Mouse (Mus musculus): ENCODE measurements around the gene Nfya.

The Nfya gene

GRCm38 (mm10) chr17:48431054-48431453 is 21.3 kb upstream of the Nfya start:
- no peak for DNase-seq (ENCODE audit: low read depth, low spot score)

- DNase-seq (ENCODE audit: low read depth, low spot score): no peak
Observed at GRCm38 (mm10) chr17:48430394-48430793, 20.7 kb upstream of the Nfya start.

- DNase-seq (ENCODE audit: low read depth, low spot score): no peak
Observed at GRCm38 (mm10) chr17:48427852-48428530, 18.3 kb upstream of the Nfya start.

GRCm38 (mm10) chr17:48426991-48427750 is 17.5 kb upstream of the Nfya start:
- no peak for DNase-seq (ENCODE audit: low read depth, low spot score)

DNA sequence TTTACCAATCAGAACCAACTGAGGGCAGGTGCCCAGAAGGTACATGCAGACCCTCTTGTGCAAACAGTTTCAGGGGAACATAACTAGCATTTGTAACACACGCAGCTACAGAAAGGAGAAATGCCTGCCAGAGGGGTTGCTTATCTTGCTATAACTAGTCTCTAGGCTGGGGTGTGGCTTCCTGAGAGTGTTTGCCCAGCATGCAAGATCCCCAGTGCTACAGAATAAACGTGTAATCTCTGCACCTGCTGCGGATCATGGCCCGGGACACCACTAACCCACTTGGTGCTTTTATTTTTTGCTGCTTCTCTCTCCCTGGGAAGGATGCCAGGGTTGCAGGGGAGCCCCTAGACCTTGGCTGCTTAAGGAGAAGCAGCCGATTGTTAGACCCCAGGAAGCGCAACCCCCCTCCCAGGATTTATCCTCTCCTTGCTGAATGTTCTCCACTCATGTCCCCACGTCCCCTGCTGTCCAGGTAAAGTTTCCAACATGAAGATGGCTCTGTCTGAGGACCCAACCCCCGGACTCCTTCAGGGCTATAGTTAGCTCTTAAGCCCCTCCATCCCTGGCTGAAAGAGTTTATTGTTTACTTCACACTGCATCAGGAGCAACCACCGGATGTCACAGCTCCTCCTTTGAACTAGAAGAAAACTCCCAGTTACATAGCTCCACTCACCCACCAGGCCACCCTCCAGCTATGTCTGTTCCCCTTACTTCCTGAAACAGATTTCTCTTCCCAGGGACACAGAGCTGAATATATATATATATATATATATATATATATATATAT is 16.3 kb upstream of the Nfya start:
- DNase-seq (ENCODE audit: low read depth, low spot score): no peak

DNA sequence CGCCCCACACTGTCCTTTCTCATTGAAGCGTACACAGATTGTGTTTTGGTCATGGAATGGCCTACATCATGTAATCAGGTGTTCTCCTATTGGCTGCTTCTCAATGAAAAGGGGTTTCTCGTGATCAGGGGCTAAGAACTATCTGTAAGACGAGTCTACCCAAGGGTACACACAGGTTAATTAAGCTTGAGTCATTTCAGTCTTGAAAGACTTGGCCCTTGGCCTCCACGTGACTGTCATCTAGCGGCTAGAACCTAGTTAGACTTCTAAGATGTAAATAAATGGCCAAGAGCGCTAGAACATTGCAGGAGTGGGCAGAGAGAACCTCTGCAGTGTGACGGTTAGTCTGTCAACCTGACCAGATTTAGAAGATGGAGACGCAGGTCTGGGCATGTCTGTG is 14.5 kb upstream of the Nfya start:
- DNase-seq (ENCODE audit: low read depth, low spot score): no peak

DNA sequence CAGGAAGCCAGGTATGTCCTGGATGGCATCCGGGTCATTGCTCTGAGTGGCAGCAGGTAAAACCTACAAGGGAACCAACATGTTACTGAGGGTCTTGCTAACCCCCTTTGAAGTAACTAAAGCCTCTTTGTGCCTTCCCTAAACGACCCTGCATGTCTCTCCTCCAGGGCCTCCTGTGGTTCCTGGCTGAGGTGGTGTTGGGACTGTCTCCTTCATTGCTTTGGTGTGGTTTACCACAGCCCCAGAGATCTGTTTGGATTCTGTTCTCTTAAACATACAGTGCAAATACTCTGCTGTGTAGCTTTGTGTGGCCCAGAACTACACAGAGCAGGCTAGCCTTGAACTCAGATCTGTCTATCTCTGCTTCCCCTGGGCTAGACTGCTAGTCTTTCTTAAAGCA is 9.9 kb upstream of the Nfya start:
- no peak for DNase-seq (ENCODE audit: low read depth, low spot score)

DNA sequence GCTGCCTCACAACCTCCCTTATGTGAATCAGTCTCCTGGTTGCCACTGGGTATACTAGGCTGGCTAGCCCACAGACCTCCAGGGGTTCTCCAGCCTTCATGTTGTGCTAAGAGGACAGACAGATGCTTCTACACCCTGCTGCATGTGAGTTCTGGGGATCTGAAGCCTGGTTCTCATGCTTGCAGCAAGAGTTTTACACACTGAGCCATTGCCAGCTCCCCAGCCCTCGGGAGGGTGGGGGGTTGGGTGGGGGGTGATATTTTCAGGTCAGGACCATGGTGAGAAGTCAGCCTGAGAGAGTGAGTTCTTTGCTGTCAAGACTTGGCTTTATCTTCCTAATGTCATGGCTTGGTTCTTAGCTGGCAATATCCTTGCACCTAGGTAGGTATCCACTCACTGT is 9.1 kb upstream of the Nfya start:
- no peak for DNase-seq (ENCODE audit: low read depth, low spot score)

- no peak for DNase-seq (ENCODE audit: low read depth, low spot score)
Observed at GRCm38 (mm10) chr17:48418174-48418573, 8.5 kb upstream of the Nfya start.

GRCm38 (mm10) chr17:48417521-48417920 is 7.8 kb upstream of the Nfya start:
- DNase-seq (ENCODE audit: low read depth, low spot score): no peak

GRCm38 (mm10) chr17:48416425-48417195 is 6.9 kb upstream of the Nfya start:
- peak; percentile 36 for DNase-seq (ENCODE audit: low read depth, low spot score)

DNA sequence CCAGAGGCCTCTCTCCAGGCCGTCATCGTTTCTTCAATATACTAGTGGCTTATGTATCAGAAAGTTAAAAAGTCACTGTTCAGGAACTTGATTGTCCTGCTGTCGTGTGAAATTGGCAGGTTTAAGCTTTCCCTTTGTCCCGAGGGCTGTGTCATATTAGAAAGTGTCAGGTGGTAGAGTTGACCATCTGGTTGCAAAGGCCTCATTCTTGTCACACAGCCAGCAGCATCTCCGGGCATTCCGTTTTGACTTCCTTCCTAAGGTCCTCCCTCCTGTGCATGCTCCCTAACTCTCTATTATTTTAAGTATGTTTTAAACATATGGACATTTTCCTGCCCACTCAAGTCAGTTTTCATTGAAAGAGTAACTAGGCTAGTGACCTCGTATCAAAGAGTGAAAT is 6.3 kb upstream of the Nfya start:
- DNase-seq (ENCODE audit: low read depth, low spot score): no peak

GRCm38 (mm10) chr17:48411241-48411640 is 1.5 kb upstream of the Nfya start:
- DNase-seq (ENCODE audit: low read depth, low spot score): no peak

DNA sequence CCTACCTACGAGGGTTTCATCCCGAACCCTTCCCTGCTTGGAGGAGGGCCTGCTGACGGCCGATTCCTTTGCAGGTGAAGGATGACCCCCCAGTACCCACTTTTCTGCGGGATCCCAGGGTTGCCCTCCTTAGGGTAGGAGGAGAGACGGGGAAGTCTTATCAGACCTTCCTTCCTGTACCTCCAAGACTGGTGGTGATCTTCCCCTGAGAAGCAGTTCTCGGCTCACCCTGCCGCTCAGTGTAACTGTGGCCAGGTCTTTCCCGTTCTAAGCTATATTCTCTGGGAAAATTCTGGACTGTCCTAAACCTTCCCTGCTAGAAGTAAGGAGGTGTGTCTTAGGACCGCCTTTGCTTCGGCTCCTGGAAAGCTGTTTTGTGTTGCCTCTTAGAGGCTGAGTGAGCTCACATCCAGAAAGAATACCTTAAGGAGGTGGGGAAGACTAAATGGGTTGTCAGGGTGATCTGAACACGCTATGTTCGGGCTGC is 636 bp upstream of the Nfya start:
- DNase-seq (ENCODE audit: low read depth, low spot score): peak; percentile 27

DNA sequence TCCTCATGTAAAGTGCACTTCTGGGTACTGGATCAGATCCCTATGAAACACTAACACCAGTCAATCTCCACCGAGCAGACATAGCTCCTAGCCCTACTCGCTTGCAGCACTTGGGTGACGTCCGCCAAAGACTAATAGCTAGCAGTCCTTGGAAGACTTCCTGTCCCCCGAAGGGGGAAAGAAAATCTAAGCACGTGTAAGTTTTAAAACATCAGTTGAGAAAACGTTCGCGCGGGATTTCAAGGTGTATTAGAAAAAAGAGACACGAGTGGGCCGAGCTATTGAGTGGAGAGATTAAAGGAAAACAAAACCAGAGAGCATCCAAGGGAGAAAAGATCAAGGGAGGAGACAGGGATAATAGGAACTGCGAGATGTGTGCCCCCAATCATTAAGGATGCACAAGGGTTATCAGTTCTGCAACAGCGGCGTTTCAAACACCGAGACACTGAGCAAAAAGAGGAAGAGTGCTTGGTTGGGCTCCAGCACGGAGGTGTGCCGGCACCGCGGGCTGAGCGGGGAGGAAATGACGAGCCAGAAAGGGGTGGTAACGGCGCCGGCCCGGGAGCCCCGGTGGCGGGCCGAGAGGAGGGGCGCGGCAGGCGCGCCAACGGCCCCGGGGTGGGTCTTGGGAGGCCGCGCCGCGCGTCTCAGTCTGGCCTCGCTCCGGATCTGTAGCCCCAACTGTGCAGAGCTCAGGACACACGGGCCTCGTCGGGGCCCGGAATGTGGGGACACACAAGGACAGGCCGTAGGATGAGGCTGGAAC is 997 bp downstream of the Nfya start:
- peak; percentile 40 for DNase-seq (ENCODE audit: low read depth, low spot score)

GRCm38 (mm10) chr17:48407910-48408525 is 1.7 kb downstream of the Nfya start:
- peak; percentile 13 for DNase-seq (ENCODE audit: low read depth, low spot score)

- DNase-seq (ENCODE audit: low read depth, low spot score): no peak
Observed at GRCm38 (mm10) chr17:48407154-48407553, 2.6 kb downstream of the Nfya start.

DNA sequence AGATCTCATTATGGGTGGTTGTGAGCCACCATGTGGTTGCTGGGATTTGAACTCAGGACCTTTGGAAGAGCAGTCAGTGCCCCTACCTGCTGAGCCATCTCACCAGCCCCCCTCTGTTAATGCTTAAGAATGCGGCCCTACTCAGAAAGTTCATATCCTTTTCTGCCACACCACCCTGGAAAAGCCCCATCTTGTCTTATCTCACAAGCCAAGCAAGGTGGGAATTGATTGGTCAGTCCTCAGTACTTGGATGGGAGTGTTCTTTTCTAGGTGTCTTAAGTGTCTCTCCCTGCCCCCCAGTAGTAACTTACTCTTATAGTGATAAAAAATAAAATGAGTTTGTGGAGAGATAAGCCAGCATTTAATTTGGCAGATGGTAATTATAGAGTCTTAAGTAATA is 5.0 kb downstream of the Nfya start:
- DNase-seq (ENCODE audit: low read depth, low spot score): no peak

GRCm38 (mm10) chr17:48403848-48404247 is 5.9 kb downstream of the Nfya start:
- DNase-seq (ENCODE audit: low read depth, low spot score): no peak

GRCm38 (mm10) chr17:48402751-48403150 is 7.0 kb downstream of the Nfya start:
- DNase-seq (ENCODE audit: low read depth, low spot score): no peak
